Mouse (Mus musculus) intestine, embryonic 15.5 days (tissue): ENCODE results near the gene Mettl8. TPM values are rescaled to one million over a fixed set of nuclear protein-coding genes. Genes with fewer than 3 reads are reported as not detected.

Source experiments
- ATAC-seq: fragments of 200-750 bp; cut with Nextera tagmentation; 2 replicates; pipeline ENCODE4 v1.8.0; 2017; ENCODE audit warnings: moderate TSS enrichment, moderate library complexity
- H3K27ac ChIP-seq: fragments of 300-500 bp; sonication (generic); 2 replicates; pipeline ENCODE4 v1.5.1; 2015; ENCODE audit warnings: mild to moderate bottlenecking, inconsistent platforms
- H3K27me3 ChIP-seq: fragments of 300-500 bp; sonication (generic); replicated peaks from 2 replicates; pipeline ENCODE4 v1.6.1; 2015; ENCODE audit warnings: inconsistent platforms
- H3K36me3 ChIP-seq: fragments of 300-500 bp; sonication (generic); 2 replicates; pipeline ENCODE4 v1.6.1; 2015; ENCODE audit warnings: inconsistent platforms
- H3K4me1 ChIP-seq: fragments of 300-500 bp; sonication (generic); replicated peaks from 2 replicates; pipeline ENCODE4 v1.6.1; 2015; ENCODE audit warnings: inconsistent platforms
- H3K4me2 ChIP-seq: fragments of 300-500 bp; sonication (generic); replicated peaks from 2 replicates; pipeline ENCODE4 v1.6.1; 2015; ENCODE audit warnings: mild to moderate bottlenecking, inconsistent platforms
- H3K4me3 ChIP-seq: fragments of 300-500 bp; sonication (generic); replicated peaks from 2 replicates; pipeline ENCODE4 v1.5.1; 2015; ENCODE audit warnings: inconsistent platforms
- H3K9ac ChIP-seq: fragments of 300-500 bp; sonication (generic); 2 replicates; pipeline ENCODE4 v1.6.1; 2015; ENCODE audit warnings: inconsistent platforms
- H3K9me3 ChIP-seq: fragments of 300-500 bp; sonication (generic); 2 replicates; pipeline ENCODE4 v1.6.1; 2016; ENCODE audit warnings: inconsistent platforms
- WGBS: fragments of 180-500 bp; shearing (Covaris S2); methylation state at CpG from one replicate; pipeline ENCODE4 v1.1.7; 2015; 5-methylcytosine and 5-hydroxymethylcytosine counted together
- polyA plus RNA-seq: library from polyadenylated mRNA; unstranded; fragments of >200 nt; fragmentation: Nextera tagmentation; extraction: Ambion mirVana; gene quantifications from 2 replicates; pipeline ENCODE4 v1.2.1, GENCODE M21; 2015

The Mettl8 gene
- polyA plus RNA-seq, 1 experiment from 2014 or later = 15.1 TPM

DNA sequence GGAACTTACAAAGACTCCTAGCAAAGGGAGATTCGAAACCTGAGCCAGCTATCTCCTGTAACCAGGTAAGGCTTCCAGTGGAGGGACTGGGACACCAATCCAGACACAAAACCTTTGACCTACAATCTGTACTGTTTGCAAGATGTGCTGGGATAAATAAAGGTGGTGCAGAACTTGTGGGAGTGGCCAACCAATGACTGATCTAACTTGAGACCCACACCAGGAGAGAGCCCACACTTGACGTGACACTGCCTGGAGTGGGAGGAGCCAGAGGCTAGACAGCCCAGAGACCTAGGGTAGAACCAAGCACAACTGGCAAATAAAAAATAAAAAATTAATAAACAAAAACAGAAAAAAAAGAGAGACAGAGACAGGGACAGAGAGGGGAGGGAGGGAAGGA, 24.7 kb downstream of the Mettl8 start:
- no peak overlapping the region for H3K9ac ChIP-seq
- H3K36me3 ChIP-seq = no peaks in the 10 kb centered on the region
- 77% methylated on average over 2 of the region's 2 CpGs for WGBS
- no peak overlapping the region for H3K27ac ChIP-seq
- H3K4me3 ChIP-seq = no peak overlapping the region
- no peaks in the 10 kb centered on the region for H3K9me3 ChIP-seq
- ATAC-seq = peak; percentile 51; the same call in 1 of the 2 replicates
- H3K27me3 ChIP-seq = no peaks in the 10 kb centered on the region
- peaks cover 2% of the 10 kb centered on the region for H3K4me1 ChIP-seq
- no peak overlapping the region for H3K4me2 ChIP-seq

DNA sequence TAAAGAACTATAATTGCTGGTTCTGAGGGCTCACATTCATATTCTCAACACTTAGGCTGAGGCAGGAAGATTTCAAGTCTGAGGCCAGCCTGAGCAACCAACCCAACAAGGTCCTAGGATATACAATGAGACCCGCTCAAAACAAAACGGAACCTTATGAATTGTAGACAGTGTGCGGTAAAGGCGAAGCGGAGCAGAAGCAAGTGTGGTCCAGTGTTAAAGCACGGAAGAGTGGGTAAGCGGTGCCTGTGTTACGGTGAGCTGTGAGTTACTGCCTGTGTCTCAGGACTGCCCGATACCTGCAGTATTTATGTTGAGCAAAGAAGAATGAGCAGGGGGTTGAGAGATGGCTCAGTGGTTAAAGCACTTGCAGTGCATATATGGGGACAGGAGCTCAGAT, 27.8 kb downstream of the Mettl8 start:
- Histone ChIP-seq H3K27ac (no peak overlapping the region), H3K36me3 (no peaks in the 10 kb centered on the region), H3K4me1 (peaks cover 5% of the 10 kb centered on the region), H3K9me3 (no peaks in the 10 kb centered on the region), H3K27me3 (no peaks in the 10 kb centered on the region), H3K4me3 (no peak overlapping the region), H3K4me2 (no peak overlapping the region), H3K9ac (no peak overlapping the region)
- no peak for ATAC-seq
- 98% methylated on average over 9 of the region's 9 CpGs for WGBS

DNA sequence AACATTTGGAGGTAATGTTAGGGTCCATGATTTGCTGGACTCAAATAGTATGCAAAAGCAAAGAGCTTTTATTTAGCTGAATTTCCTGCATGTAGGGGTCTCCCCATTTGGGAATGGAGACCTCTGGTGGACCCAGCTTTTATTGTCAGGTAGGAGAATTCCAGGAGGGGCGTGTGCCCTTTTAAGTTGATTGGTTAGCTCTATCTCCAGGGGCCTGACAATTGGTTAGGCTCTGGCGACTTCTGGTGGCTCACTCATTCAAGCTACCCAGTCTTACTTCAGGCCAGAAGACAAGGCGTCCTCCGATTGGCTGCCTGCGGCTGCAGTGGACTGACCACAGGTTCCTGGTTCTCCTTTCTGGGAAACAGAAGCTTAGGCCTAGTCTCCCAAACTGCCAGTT, 28.6 kb downstream of the Mettl8 start:
- Histone ChIP-seq H3K4me1 (peaks cover 5% of the 10 kb centered on the region; the same call in 1 of the 2 replicates), H3K9ac (no peak overlapping the region), H3K4me3 (no peak overlapping the region), H3K27ac (no peak overlapping the region), H3K36me3 (no peaks in the 10 kb centered on the region), H3K27me3 (no peaks in the 10 kb centered on the region), H3K4me2 (no peak overlapping the region), H3K9me3 (no peaks in the 10 kb centered on the region)
- 48% methylated on average over 5 of the region's 5 CpGs for WGBS
- peak; percentile 78 for ATAC-seq

DNA sequence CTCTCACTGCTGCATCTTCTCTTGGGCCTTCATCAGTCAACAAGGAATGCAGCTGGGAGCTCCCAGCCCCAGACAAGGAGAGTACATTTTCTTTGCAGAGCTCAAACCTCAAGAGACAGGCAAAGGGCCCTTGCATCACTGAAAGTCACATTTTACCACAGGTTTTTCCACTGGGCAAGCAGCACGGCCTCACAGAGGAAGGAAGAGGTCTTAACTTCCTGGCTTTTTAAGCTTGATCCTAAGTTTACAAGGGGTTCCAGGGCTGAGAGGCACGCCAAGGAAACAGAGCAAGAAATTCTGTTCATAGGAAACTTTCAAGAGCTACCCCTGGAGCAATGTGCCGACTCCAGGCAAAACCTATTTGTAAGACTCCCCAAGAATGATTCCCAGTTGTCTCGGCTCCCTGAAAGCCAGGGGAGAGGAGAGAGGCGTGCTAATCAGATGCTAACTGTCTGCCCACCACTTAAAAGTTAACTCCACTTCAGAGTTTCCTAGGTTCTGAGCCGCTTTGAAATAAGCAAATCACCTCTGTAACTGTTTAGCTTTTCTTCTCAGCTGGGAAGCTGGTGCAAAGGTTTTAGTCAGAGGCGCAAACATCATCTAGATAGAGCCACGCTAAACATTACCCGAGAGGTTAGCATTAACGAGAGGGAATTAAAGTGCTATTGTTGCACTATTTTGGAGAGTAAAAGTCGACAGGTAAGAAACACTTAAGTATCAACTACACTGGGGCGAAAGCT, 29.6 kb downstream of the Mettl8 start:
- no peak for ATAC-seq
- H3K9ac ChIP-seq = no peak overlapping the region
- H3K4me1 ChIP-seq = peaks cover 5% of the 10 kb centered on the region; the same call in 1 of the 2 replicates
- H3K4me3 ChIP-seq = no peak overlapping the region
- no peak overlapping the region for H3K27ac ChIP-seq
- 43% methylated on average over 12 of the region's 12 CpGs for WGBS
- H3K9me3 ChIP-seq = no peaks in the 10 kb centered on the region
- no peaks in the 10 kb centered on the region for H3K27me3 ChIP-seq
- H3K36me3 ChIP-seq = no peaks in the 10 kb centered on the region
- H3K4me2 ChIP-seq = no peak overlapping the region

DNA sequence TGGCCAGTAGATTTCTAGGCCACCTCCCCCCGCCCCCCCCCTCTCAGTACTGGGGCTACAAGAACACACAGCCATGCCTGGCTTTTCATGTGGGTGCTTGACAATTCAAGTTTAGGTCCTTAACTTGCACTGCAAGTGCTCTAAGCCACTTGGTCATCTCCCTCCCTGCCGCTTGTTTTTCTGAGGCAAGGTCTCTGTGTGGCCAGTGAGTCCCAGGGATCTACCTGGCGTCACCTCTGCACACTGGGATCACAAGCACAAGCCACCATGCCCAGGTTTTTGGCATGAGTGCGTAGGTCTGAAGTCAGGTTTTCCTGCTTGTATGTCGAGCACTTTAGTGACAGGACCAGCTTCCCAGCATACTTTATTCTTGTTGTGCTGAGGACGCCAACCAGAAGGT, 31.4 kb downstream of the Mettl8 start:
- no peak overlapping the region for H3K9ac ChIP-seq
- H3K27ac ChIP-seq = no peak overlapping the region
- 89% methylated on average over 6 of the region's 6 CpGs for WGBS
- no peak for ATAC-seq
- no peak overlapping the region for H3K4me3 ChIP-seq
- H3K4me2 ChIP-seq = no peak overlapping the region
- no peaks in the 10 kb centered on the region for H3K36me3 ChIP-seq
- no peaks in the 10 kb centered on the region for H3K9me3 ChIP-seq
- H3K4me1 ChIP-seq = peaks cover 5% of the 10 kb centered on the region; the same call in 1 of the 2 replicates
- H3K27me3 ChIP-seq = no peaks in the 10 kb centered on the region

DNA sequence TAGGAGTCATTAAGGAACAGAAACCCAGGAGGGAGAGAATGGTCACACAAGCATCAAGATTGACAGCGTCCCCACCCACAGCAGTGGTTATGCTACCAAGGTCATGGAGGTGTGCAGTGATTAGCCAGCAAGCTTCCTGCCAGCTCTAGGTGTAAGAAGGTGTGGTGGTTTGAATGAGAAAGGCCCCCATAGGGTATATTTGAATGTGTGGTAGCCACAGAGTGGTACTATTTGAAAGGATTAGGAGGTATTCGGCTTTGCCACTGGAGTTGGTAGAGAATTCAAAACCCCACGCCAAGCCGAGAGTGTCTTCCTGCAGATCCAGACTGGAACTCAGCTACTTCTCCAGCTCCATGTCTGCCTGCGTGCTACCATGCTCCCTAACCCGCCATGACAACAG, 32.4 kb downstream of the Mettl8 start:
- no peak for ATAC-seq
- peaks cover 5% of the 10 kb centered on the region; the same call in 1 of the 2 replicates for H3K4me1 ChIP-seq
- no peak overlapping the region for H3K4me3 ChIP-seq
- no peaks in the 10 kb centered on the region for H3K9me3 ChIP-seq
- no peaks in the 10 kb centered on the region for H3K36me3 ChIP-seq
- no peak overlapping the region for H3K9ac ChIP-seq
- H3K4me2 ChIP-seq = no peak overlapping the region
- 96% methylated on average over 6 of the region's 6 CpGs for WGBS
- no peaks in the 10 kb centered on the region for H3K27me3 ChIP-seq
- no peak overlapping the region for H3K27ac ChIP-seq

DNA sequence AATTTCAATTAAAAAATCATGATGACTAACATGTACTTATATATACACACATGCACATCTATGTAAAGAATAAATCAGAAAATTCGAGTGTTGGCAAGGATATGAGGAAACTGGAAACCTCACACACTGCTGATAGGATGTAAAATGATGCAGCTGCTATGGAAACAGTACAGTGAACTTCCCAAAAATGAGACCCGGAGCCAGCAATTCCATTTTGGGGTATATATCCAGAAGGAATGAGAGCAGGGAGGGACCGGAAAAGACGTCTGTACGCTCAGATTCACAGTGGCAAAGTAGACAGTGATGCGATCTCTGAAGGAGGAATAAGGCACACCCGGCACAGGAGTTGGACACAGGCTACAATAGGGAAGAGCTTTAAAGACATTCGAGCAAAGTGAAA, 34.7 kb downstream of the Mettl8 start:
- H3K27me3 ChIP-seq = no peaks in the 10 kb centered on the region

DNA sequence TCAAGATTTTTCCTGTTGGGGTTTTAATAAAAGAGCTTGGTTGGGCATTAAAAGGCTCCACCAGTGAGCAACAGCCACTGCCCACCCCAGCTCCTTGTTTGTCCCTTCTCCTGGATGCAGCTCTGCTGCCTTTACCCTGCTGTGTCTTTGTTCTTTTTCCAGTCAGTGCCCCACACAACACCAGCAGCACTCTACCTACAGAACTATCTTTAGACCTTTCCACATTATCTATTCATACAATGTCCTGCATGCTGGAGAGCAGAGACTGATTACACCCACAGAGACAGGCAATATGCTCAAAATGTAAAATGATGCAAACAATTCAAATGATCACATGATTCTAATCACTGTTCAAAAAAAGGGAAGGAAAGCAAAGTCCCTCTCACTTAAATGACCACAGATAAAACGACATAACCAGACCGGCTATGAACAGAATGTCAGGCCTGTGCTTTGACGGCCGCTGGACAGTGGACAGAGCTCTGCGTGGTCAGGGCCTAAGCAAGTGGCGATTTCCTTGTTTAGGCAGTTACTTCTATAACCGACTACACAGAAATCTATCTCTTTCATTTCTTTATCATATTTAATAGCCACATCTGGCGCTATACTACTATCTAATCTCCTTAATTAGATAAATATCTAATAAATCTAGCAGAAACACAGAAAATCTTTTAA, 35.5 kb downstream of the Mettl8 start:
- Histone ChIP-seq H3K36me3 (no peaks in the 10 kb centered on the region), H3K4me3 (no peak overlapping the region), H3K4me1 (no peaks in the 10 kb centered on the region), H3K27me3 (no peaks in the 10 kb centered on the region), H3K27ac (no peak overlapping the region), H3K9me3 (no peaks in the 10 kb centered on the region), H3K9ac (no peak overlapping the region), H3K4me2 (no peak overlapping the region)
- 77% methylated on average over 8 of the region's 8 CpGs for WGBS
- ATAC-seq = no peak

More for the DNA sequence above, 34.7 kb downstream of the Mettl8 start:
- ATAC-seq = no peak
- H3K36me3 ChIP-seq = no peaks in the 10 kb centered on the region
- 73% methylated on average over 8 of the region's 8 CpGs for WGBS
- no peaks in the 10 kb centered on the region for H3K9me3 ChIP-seq
- peaks cover 3% of the 10 kb centered on the region; the same call in 1 of the 2 replicates for H3K4me1 ChIP-seq
- no peak overlapping the region for H3K27ac ChIP-seq
- no peak overlapping the region for H3K9ac ChIP-seq
- H3K4me3 ChIP-seq = no peak overlapping the region
- no peak overlapping the region for H3K4me2 ChIP-seq

DNA sequence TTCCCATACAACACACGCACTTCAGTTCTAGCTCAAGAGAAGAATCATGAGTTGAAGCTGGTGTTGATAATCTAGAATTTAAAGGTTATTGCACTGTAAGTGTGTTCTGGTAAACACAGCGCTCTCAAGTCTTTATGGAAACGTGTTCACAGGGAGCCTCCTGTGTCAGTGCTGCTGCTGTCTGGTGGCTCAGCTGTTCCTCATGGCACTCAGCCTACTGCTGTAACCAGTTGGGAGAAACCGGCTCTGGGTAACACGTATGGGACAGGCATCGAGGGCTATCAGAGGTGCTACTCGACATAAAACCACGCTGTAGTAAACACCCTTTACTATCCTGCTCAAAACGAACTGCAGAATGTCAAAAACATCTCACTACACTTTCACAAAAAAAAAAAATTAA, 36.1 kb downstream of the Mettl8 start:
- Histone ChIP-seq H3K27ac (no peak overlapping the region), H3K9me3 (no peaks in the 10 kb centered on the region), H3K36me3 (no peaks in the 10 kb centered on the region), H3K4me2 (no peak overlapping the region), H3K4me3 (no peak overlapping the region), H3K27me3 (no peaks in the 10 kb centered on the region), H3K4me1 (no peaks in the 10 kb centered on the region), H3K9ac (no peak overlapping the region)
- no peak for ATAC-seq
- 69% methylated on average over 9 of the region's 9 CpGs for WGBS

DNA sequence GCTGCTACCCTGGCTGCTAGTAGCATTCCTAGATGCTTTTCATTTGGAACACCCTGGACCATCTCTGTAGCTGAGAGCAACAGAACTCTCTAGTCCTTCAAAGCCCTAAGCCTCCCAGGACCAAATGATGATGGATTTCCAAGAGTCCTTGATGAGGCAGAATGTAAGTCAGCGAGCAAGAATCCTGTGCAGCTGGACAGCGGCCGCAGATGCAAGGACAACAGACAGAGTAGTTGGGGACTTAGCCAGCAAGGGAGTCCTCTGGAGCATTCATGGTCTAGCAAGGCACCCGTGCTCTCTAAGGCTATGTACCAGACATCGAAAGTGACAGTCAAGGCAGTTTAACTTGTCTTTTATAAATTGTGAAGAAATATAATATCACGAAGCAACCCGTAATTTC, 41.9 kb downstream of the Mettl8 start:
- H3K27ac ChIP-seq = no peak overlapping the region
- no peak for ATAC-seq
- H3K9ac ChIP-seq = no peak overlapping the region
- H3K27me3 ChIP-seq = no peaks in the 10 kb centered on the region
- 91% methylated on average over 7 of the region's 7 CpGs for WGBS
- H3K4me2 ChIP-seq = no peak overlapping the region
- no peaks in the 10 kb centered on the region for H3K4me1 ChIP-seq
- no peaks in the 10 kb centered on the region for H3K36me3 ChIP-seq
- H3K4me3 ChIP-seq = no peak overlapping the region
- H3K9me3 ChIP-seq = no peaks in the 10 kb centered on the region

DNA sequence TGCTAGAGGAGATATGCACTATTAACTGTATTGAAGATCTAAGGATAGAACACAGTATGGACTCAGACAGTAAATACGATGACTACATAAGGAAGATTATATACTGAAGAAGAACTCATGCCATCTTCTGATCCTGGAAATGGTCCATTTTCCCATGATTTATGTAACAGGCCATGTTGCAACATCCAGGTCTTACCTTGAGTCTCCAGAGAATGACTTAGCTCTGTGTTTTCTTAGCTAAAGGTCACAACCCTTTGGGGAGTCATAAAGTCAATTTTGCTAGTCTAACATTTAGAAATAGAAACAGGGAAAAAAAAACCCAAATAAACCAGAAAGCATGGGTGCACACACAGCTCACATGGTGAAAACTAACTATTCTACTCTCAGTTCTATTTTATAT, 43.6 kb downstream of the Mettl8 start:
- no peaks in the 10 kb centered on the region for H3K4me1 ChIP-seq
- WGBS = 95% methylated on average over 1 of the region's 1 CpGs
- no peaks in the 10 kb centered on the region for H3K36me3 ChIP-seq
- H3K4me3 ChIP-seq = no peak overlapping the region
- H3K27me3 ChIP-seq = no peaks in the 10 kb centered on the region
- H3K4me2 ChIP-seq = no peak overlapping the region
- no peaks in the 10 kb centered on the region for H3K9me3 ChIP-seq
- no peak for ATAC-seq
- H3K27ac ChIP-seq = no peak overlapping the region
- no peak overlapping the region for H3K9ac ChIP-seq

DNA sequence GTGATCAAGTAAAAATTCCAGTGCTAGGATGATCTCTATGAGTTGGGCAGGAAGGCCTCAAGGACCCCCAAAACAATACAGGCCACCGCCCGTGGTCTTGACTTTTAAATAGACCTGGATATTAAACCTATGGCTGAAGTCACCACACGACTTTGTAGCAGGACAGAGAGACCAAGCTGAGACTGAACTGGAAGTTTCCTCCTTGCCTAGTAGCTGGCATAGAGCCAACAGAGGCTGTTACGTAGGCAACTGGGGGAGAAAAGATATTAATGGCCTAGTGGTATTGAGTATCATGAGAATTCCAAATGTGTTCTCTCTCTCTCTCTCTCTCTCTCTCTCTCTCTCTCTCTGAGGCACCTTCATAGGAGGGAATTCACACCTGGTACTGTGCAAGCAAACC, 51.0 kb downstream of the Mettl8 start:
- 66% methylated on average over 4 of the region's 4 CpGs for WGBS
- Histone ChIP-seq H3K9me3 (no peaks in the 10 kb centered on the region), H3K27ac (no peak overlapping the region), H3K4me2 (no peak overlapping the region), H3K36me3 (no peaks in the 10 kb centered on the region), H3K9ac (no peak overlapping the region), H3K27me3 (no peaks in the 10 kb centered on the region), H3K4me1 (no peaks in the 10 kb centered on the region), H3K4me3 (no peak overlapping the region)
- no peak for ATAC-seq

DNA sequence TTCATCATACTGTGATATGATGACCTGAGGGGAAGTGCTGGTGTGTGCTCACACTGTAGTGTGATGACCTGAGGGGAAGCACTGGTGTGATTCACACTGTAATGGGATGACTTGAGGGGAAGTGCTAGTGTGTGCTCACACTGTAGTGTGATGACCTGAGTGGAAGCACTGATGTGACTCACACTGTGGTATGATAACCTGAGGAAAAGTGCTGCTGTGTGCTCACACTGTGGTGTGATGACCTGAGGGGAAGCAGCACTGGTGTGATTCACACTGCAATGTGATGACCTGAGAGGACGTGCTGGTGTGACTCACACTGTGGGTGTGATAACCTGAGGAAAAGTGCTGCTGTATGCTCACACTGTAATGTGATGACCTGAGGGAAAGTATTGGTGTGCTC, 52.9 kb downstream of the Mettl8 start:
- Histone ChIP-seq H3K9ac (no peak overlapping the region), H3K9me3 (no peaks in the 10 kb centered on the region), H3K4me2 (no peak overlapping the region), H3K36me3 (no peaks in the 10 kb centered on the region), H3K4me1 (no peaks in the 10 kb centered on the region), H3K27ac (no peak overlapping the region), H3K27me3 (no peaks in the 10 kb centered on the region), H3K4me3 (no peak overlapping the region)
- WGBS = 87% methylated on average over 1 of the region's 1 CpGs
- no peak for ATAC-seq
